Mouse (Mus musculus): ENCODE data around the gene Clcnka. TPM values are rescaled to one million over a fixed set of nuclear protein-coding genes. Genes with fewer than 3 reads are reported as not detected.

The Clcnka gene
- total and polyA plus RNA-seq, 3 experiments = not detected

DNA sequence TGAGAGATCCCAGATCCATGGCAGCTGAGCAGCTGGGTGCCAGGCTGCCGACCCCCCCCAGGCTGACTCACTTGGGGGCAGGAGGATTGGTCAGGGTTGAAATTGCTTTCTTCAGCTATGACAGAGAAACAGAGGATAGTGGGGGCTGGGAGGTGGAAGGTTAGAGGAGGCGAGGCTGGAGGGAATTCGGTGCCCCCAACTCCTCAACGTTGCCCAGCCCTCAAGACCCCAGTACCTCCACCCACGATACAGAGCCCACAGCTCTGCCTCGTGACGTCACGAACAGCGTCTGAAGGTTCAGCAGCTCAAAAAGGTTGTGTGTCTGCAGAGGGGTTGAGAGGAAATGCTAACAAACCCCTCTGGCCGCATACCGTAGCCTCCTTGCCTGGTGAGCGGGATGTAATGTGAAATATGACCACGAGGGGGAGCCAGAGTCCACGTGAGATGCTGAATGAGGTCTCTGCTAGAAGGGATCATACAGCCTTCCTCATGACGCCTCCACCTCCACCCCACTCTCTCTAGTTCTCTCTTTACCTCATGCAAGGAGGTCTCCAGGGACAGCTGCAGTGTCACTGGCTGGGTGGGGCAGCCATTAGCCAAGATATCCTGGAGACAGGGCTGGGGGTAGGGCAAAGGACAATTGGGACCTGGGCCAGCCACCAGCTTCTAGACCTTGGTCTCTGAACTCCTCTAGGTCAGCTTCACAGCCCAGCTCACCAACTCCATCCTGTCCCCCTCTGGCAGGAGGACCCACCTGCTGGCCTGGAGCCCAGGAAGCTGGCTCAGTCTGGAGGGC, 6.2 kb upstream of the Clcnka start:
- no peaks in the 10 kb centered on the region for H3K36me3 ChIP-seq (ENCODE audit: control insufficient read depth in 1 of 2, insufficient read depth in 2 of 2, low read length in 2 of 2)
- TF ChIP-seq CHD2 (IDR thresholded peaks at IDR 0.05; ENCODE audit: low read length) (no peak), JUND (IDR thresholded peaks at IDR 0.05; ENCODE audit: low read depth, low read length) (no peak), USF2 (IDR thresholded peaks at IDR 0.05; ENCODE audit: borderline replicate concordance in 1 of 2, insufficient read depth in 1 of 2, low read depth in 1 of 2, low read length in 2 of 2) (no peak), E2F4 (IDR thresholded peaks at IDR 0.05; ENCODE audit: borderline replicate concordance, low read depth, low read length) (no peak), MAX (IDR thresholded peaks at IDR 0.05; ENCODE audit: low read length) (peak; percentile 55; the same call in 1 of the 2 replicates), MYB (IDR thresholded peaks at IDR 0.05; ENCODE audit: low read depth, low read length) (no peak), KAT2A (conservative IDR thresholded peaks at IDR 0.05; ENCODE audit: low read depth, low read length) (no peak), ETS1 (IDR thresholded peaks at IDR 0.05; ENCODE audit: low read depth, low read length) (no peak), TBP (IDR thresholded peaks at IDR 0.05; ENCODE audit: low read depth, low read length) (no peak), TCF12 (IDR thresholded peaks at IDR 0.05; ENCODE audit: low read depth, low read length) (no peak), CTCF (IDR thresholded peaks at IDR 0.05 in 2 of 3, conservative IDR thresholded peaks at IDR 0.05 in 1 of 3; ENCODE audit: control insufficient read depth in 1 of 3, insufficient read depth in 1 of 3, low read depth in 2 of 3, low read length in 3 of 3, poor library complexity in 1 of 3, severe bottlenecking in 1 of 3) (peak; percentile 80 to 86 (median 83)), HCFC1 (IDR thresholded peaks at IDR 0.05; ENCODE audit: low read depth, low read length) (no peak), SIN3A (IDR thresholded peaks at IDR 0.05; ENCODE audit: low read length) (no peak), GABPA (IDR thresholded peaks at IDR 0.05; ENCODE audit: low read depth, low read length) (no peak), RCOR1 (IDR thresholded peaks at IDR 0.05; ENCODE audit: low read depth, low read length) (no peak), ZMIZ1 (IDR thresholded peaks at IDR 0.05; ENCODE audit: low read depth, low read length) (no peak), MAFK (IDR thresholded peaks at IDR 0.05; ENCODE audit: borderline replicate concordance, low read depth, low read length) (no peak), ZKSCAN1 (IDR thresholded peaks at IDR 0.05; ENCODE audit: low read depth, low read length) (no peak), NELFE (IDR thresholded peaks at IDR 0.05; ENCODE audit: low read depth, low read length) (no peak), MXI1 (IDR thresholded peaks at IDR 0.05; ENCODE audit: low read depth, low read length) (no peak), CHD1 (IDR thresholded peaks at IDR 0.05; ENCODE audit: low read depth, low read length) (no peak), NRF1 (IDR thresholded peaks at IDR 0.05; ENCODE audit: insufficient read depth, low read depth, low read length, poor library complexity, severe bottlenecking) (no peak), SMC3 (IDR thresholded peaks at IDR 0.05; ENCODE audit: low read depth, low read length) (peak; percentile 85), RAD21 (IDR thresholded peaks at IDR 0.05; ENCODE audit: low read depth, low read length) (peak; percentile 84), POLR2AphosphoS5 (IDR thresholded peaks at IDR 0.05; ENCODE audit: borderline replicate concordance, low read depth, low read length) (no peak), GATA1 (IDR thresholded peaks at IDR 0.05; ENCODE audit: low read depth, low read length) (no peak), MEF2A (IDR thresholded peaks at IDR 0.05; ENCODE audit: extremely low read depth, insufficient replicate concordance, low read depth, low read length, poor library complexity, severe bottlenecking) (no peak), POLR2AphosphoS2 (IDR thresholded peaks at IDR 0.05; ENCODE audit: low read length) (no peak), UBTF (IDR thresholded peaks at IDR 0.05; ENCODE audit: borderline replicate concordance, insufficient read depth, low read depth, low read length) (no peak), ZNF384 (IDR thresholded peaks at IDR 0.05; ENCODE audit: low read depth, low read length) (no peak), MAZ (IDR thresholded peaks at IDR 0.05; ENCODE audit: low read depth, low read length) (no peak), MYC (IDR thresholded peaks at IDR 0.05; ENCODE audit: low read depth, low read length) (0 out of 2 replicates have a peak, but pooled peaks have one; percentile 40), TAL1 (IDR thresholded peaks at IDR 0.05; ENCODE audit: low read length) (no peak), POLR2A (IDR thresholded peaks at IDR 0.05; ENCODE audit: control insufficient read depth in 1 of 2, insufficient read depth in 1 of 2, low read depth in 1 of 2, low read length in 2 of 2, poor library complexity in 1 of 2) (no peak), USF1 (IDR thresholded peaks at IDR 0.05; ENCODE audit: low read depth, low read length) (no peak), ZC3H11A (IDR thresholded peaks at IDR 0.05; ENCODE audit: low read depth, low read length) (peak; percentile 80), EP300 (IDR thresholded peaks at IDR 0.05; ENCODE audit: low read depth in 1 of 2, low read length in 2 of 2) (no peak)
- H3K4me3 ChIP-seq (ENCODE audit: control insufficient read depth in 1 of 2, insufficient read depth in 1 of 2, low read depth in 2 of 2, low read length in 2 of 2) = no peak overlapping the region
- H3K9me3 ChIP-seq (replicated peaks; ENCODE audit: insufficient read depth, low read length) = no peaks in the 10 kb centered on the region
- H3K27me3 ChIP-seq (ENCODE audit: control insufficient read depth in 1 of 2, insufficient read depth in 2 of 2, low read length in 2 of 2) = no peaks in the 10 kb centered on the region
- no peak overlapping the region for H3K9ac ChIP-seq (ENCODE audit: control insufficient read depth, low read depth, low read length, poor library complexity, severe bottlenecking)
- DNase-seq (ENCODE audit: low read depth, low spot score) = peak; percentile 80
- no peak overlapping the region for H3K27ac ChIP-seq (ENCODE audit: control insufficient read depth, low read depth, low read length)
- H3K79me2 ChIP-seq (ENCODE audit: control insufficient read depth, insufficient read depth, low read length, poor library complexity) = no peaks in the 10 kb centered on the region
- H3K4me1 ChIP-seq (ENCODE audit: control insufficient read depth in 1 of 2, insufficient read depth in 2 of 2, low read length in 2 of 2) = no peaks in the 10 kb centered on the region

Measured in MEL (cell line).